Mouse (Mus musculus) G1E (cell line): ENCODE results near the gene Rnf168.

ENCODE experiments used
- CTCF ChIP-seq: IDR thresholded peaks from 2 replicates; pipeline ENCODE4 v1.5.1; 2012; ENCODE audit warnings: low read depth, low read length, inconsistent platforms, mixed read lengths
- GATA2 ChIP-seq: IDR thresholded peaks from 2 replicates; pipeline ENCODE4 v1.6.1; 2012; ENCODE audit warnings: low read depth, low read length, inconsistent platforms, borderline replicate concordance
- POLR2AphosphoS5 ChIP-seq: IDR thresholded peaks from 2 replicates; pipeline ENCODE4 v1.6.1; 2012; ENCODE audit warnings: low read depth, low read length, inconsistent platforms; ENCODE audit not compliant: insufficient replicate concordance
- TAL1 ChIP-seq: conservative IDR thresholded peaks from 2 replicates; pipeline ENCODE4 v1.6.1; 2012; ENCODE audit warnings: low read depth, low read length, inconsistent platforms, mixed read lengths

DNA sequence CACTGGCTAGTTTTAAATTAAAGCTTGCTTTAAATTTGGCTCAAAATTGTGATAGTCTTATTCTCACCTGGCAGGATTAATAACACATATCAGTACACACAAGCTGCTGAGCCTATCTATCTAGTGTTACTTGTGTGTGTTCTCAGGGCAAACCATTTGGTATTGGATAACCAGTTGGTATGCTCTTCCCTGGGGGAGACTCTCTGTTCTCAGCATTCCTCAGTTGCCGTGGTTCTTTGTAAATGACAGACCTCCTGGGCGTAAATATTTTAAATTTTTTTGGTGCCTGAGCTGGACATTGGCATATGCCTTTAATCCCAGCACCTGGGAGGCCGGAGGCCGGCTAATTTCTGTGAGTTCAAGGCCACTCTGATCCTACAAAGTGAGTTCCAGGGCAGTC is 35.6 kb downstream of the Rnf168 start:
- TF ChIP-seq CTCF: no peak
- no peak for TF ChIP-seq TAL1
- no peak for TF ChIP-seq GATA2
- TF ChIP-seq POLR2AphosphoS5: no peak
